Mouse (Mus musculus) lung, embryonic 15.5 days (tissue): ENCODE results near the gene Mindy3. TPM values are rescaled to one million over a fixed set of nuclear protein-coding genes. Genes with fewer than 3 reads are reported as not detected.

Experiments used
- ATAC-seq: fragments of 200-750 bp; cut with Nextera tagmentation; 2 replicates; pipeline ENCODE4 v1.8.0; 2017; ENCODE audit warnings: moderate number of reproducible peaks, borderline replicate concordance; ENCODE audit not compliant: low FRiP score, low TSS enrichment; ENCODE audit errors: extremely low read depth
- H3K27ac ChIP-seq: fragments of 300-500 bp; sonication (generic); 2 replicates; pipeline ENCODE4 v1.5.1; 2015; ENCODE audit warnings: moderate library complexity, mild to moderate bottlenecking, inconsistent platforms
- H3K27me3 ChIP-seq: fragments of 300-500 bp; sonication (generic); 2 replicates; pipeline ENCODE4 v1.6.1; 2015; ENCODE audit warnings: inconsistent platforms
- H3K36me3 ChIP-seq: fragments of 300-500 bp; sonication (generic); 2 replicates; pipeline ENCODE4 v1.6.1; 2015; ENCODE audit warnings: inconsistent platforms
- H3K4me1 ChIP-seq: fragments of 300-500 bp; sonication (generic); 2 replicates; pipeline ENCODE4 v1.6.1; 2015; ENCODE audit warnings: inconsistent platforms
- H3K4me2 ChIP-seq: fragments of 300-500 bp; sonication (generic); 2 replicates; pipeline ENCODE4 v1.6.1; 2015; ENCODE audit warnings: inconsistent platforms, mild to moderate bottlenecking, moderate library complexity
- H3K4me3 ChIP-seq: fragments of 300-500 bp; sonication (generic); 2 replicates; pipeline ENCODE4 v1.5.1; 2015; ENCODE audit warnings: mild to moderate bottlenecking, inconsistent platforms
- H3K9ac ChIP-seq: fragments of 300-500 bp; sonication (generic); 2 replicates; pipeline ENCODE4 v1.6.1; 2015; ENCODE audit warnings: inconsistent platforms
- H3K9me3 ChIP-seq: fragments of 300-500 bp; sonication (generic); 2 replicates; pipeline ENCODE4 v1.6.1; 2016; ENCODE audit warnings: inconsistent platforms
- WGBS: fragments of 180-500 bp; shearing (Covaris S2); methylation state at CpG from one replicate; pipeline ENCODE4 v1.1.7; 2015; 5-methylcytosine and 5-hydroxymethylcytosine counted together
- polyA plus RNA-seq: library from polyadenylated mRNA; unstranded; fragments of >200 nt; fragmentation: Nextera tagmentation; extraction: Ambion mirVana; gene quantifications from 2 replicates; pipeline ENCODE4 v1.2.1, GENCODE M21; 2015

The Mindy3 gene
- polyA plus RNA-seq, 1 experiment from 2014 or later, result 31.1 TPM

DNA sequence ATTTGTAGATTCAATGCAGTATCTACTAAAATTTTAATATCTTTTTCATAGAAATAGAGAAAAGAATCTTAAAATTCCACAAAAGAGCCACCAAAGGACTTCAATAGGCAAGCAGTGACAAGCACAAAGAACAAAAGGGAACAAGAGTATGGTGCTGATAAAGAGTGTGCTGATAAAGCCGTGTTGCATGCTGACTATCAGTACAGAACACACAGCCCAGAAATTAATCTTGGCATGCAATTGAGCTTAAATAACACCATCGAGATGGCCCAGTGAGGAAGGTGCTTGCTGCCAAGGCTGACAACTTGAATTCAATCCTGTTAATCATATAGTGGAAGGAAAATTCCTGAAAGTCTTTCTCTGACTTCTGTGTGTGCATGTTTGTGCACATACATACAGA is 50.8 kb downstream of the Mindy3 start:
- Histone ChIP-seq H3K4me1 (no peaks in the 10 kb centered on the region), H3K4me3 (no peak overlapping the region), H3K36me3 (no peaks in the 10 kb centered on the region), H3K9me3 (no peaks in the 10 kb centered on the region), H3K27ac (no peak overlapping the region), H3K4me2 (no peak overlapping the region), H3K9ac (no peak overlapping the region), H3K27me3 (no peaks in the 10 kb centered on the region)
- WGBS, result 37% methylated on average over 2 of the region's 2 CpGs
- ATAC-seq, result no peak

DNA sequence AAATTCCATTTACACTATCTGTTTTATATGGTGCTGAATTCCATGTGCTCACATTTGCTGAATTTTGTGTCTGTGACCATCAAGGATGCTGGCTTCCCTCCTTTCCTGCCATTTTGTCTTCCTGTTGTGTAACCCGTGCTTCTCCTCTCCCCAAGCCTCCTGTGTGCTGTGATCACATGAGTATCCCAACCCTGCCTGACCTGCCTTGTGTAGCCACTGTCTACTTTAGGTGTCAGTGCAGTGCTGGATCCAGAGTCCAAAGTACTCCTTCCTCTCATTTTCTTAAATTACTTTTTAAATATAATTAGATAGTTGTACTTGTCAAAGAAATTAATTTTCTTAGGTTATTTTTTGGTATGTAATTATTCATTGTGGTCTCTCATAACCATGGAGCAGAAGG is 51.3 kb downstream of the Mindy3 start:
- 53% methylated on average over 1 of the region's 1 CpGs for WGBS
- Histone ChIP-seq H3K27ac (no peak overlapping the region), H3K36me3 (no peaks in the 10 kb centered on the region), H3K9me3 (no peaks in the 10 kb centered on the region), H3K4me3 (no peak overlapping the region), H3K4me1 (no peaks in the 10 kb centered on the region), H3K4me2 (no peak overlapping the region), H3K9ac (no peak overlapping the region), H3K27me3 (no peaks in the 10 kb centered on the region)
- ATAC-seq, result no peak

DNA sequence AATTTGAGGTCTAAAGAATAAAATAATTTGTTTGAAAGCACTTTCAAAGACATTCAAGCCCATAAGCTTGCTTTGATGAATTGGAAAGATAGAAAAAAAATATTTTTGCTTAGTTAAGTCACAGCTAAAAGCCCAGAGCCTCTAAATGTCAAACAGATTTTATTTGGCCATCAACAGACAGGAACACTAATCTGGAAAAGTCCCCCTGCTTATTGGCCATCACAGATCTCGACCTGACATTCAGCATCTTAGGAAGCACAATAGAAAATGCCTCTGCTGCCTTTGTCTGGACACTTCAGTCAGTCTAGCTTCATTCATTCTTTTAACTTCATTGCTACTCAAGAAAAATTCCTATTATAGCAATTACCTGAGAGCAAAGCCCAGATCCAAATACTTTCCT is 58.0 kb downstream of the Mindy3 start:
- Histone ChIP-seq H3K27me3 (no peaks in the 10 kb centered on the region), H3K36me3 (peaks cover 13% of the 10 kb centered on the region), H3K4me3 (no peak overlapping the region), H3K9ac (no peak overlapping the region), H3K27ac (no peak overlapping the region), H3K9me3 (no peaks in the 10 kb centered on the region), H3K4me2 (no peak overlapping the region), H3K4me1 (no peaks in the 10 kb centered on the region)
- WGBS, result 68% methylated on average over 1 of the region's 1 CpGs
- no peak for ATAC-seq

DNA sequence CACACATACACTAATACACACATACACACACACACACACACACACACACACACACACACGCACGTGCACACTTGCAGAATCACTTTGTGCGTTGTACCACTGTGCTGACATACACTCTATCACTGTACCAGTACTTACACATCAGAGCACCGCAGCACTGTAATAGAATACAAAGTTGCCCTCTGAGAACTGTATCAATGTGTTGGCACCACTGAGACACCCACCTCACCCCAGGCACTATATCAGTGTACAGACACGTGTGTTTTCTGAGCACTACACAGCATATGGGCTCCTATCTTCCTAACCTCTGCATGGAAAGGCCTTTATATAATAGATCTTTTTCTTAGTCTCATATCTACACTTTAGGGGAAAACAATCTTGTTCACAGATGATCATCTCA is 64.4 kb downstream of the Mindy3 start:
- 90% methylated on average over 5 of the region's 5 CpGs for WGBS
- peaks cover 15% of the 10 kb centered on the region for H3K36me3 ChIP-seq
- H3K4me1 ChIP-seq, result no peaks in the 10 kb centered on the region
- no peaks in the 10 kb centered on the region for H3K27me3 ChIP-seq
- no peak overlapping the region for H3K4me3 ChIP-seq
- no peak overlapping the region for H3K4me2 ChIP-seq
- H3K9me3 ChIP-seq, result no peaks in the 10 kb centered on the region
- no peak for ATAC-seq
- no peak overlapping the region for H3K9ac ChIP-seq
- H3K27ac ChIP-seq, result no peak overlapping the region

DNA sequence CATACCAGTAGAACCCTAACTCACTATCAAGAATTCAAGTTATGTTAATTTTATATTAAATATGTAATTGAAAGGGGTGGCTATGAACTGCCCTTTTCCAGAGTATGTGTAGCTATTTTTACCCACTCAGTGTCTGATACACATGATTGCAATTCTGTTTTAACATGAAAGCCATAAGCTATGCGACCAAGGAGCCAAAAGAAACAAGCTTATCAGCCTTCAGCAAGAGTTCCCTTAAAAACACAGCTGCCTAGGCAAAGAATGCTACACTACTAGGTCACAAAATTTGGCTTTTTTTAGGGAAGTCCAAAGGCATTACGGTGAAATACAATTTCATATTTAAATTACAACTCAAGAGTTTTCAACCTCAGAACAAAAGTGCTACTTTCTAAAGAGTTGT is 70.4 kb downstream of the Mindy3 start:
- no peaks in the 10 kb centered on the region for H3K4me1 ChIP-seq
- H3K4me3 ChIP-seq, result no peak overlapping the region
- 64% methylated on average over 2 of the region's 2 CpGs for whole genome bisulfite sequencing
- H3K9ac ChIP-seq, result no peak overlapping the region
- H3K27ac ChIP-seq, result no peak overlapping the region
- no peak for ATAC-seq
- no peak overlapping the region for H3K4me2 ChIP-seq
- no peaks in the 10 kb centered on the region for H3K9me3 ChIP-seq
- 0 out of 2 replicates have a peak, but pooled peaks cover 3% of the 10 kb centered on the region for H3K36me3 ChIP-seq
- no peaks in the 10 kb centered on the region for H3K27me3 ChIP-seq

DNA sequence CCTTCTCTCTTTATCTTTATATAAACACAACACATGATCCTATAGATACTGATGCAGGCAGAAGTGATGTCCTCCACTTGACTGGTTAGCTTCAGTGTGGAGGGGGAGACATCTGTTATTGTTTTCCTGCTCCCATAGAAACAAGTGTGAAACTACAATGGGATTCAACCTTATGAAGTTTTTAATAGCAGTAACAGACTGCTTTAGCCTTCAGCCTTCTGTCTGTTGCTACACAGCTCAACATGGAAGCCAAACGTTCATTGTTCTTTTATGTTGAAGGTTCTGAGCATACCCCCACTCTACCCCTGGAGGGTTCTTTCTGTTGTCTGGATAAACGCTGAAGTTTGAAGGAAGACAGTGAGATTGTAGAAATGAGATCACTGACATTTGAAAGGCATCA is 87.3 kb downstream of the Mindy3 start:
- H3K27ac ChIP-seq, result no peak overlapping the region
- 63% methylated on average over 2 of the region's 2 CpGs for WGBS
- no peaks in the 10 kb centered on the region for H3K27me3 ChIP-seq
- ATAC-seq, result no peak
- no peak overlapping the region for H3K4me3 ChIP-seq
- no peaks in the 10 kb centered on the region for H3K36me3 ChIP-seq
- no peaks in the 10 kb centered on the region for H3K9me3 ChIP-seq
- H3K4me2 ChIP-seq, result no peak overlapping the region
- peaks cover 18% of the 10 kb centered on the region for H3K4me1 ChIP-seq
- no peak overlapping the region for H3K9ac ChIP-seq

DNA sequence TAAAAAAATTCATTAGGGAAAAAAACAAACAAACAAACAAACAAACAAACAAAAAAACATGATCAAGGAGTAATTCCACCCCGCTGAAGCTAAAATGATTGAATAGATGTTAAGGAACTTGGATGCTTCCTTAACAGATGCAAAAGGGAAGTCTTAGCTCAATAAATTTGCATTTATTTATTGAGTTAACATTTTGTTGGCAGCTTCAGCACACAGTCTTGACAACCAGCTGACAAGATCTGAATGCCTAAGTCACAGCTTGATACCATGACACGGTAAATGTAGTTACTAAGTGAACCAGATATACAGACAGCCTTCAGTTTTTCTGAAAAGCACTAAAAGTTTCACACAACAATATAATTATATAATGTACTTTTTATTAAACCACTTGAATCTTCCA is 89.7 kb downstream of the Mindy3 start:
- Histone ChIP-seq H3K4me3 (no peak overlapping the region), H3K9me3 (no peaks in the 10 kb centered on the region), H3K9ac (no peak overlapping the region), H3K4me2 (no peak overlapping the region), H3K27me3 (no peaks in the 10 kb centered on the region), H3K4me1 (peaks cover 28% of the 10 kb centered on the region), H3K36me3 (no peaks in the 10 kb centered on the region), H3K27ac (no peak overlapping the region)
- 38% methylated on average over 2 of the region's 2 CpGs for WGBS
- no peak for ATAC-seq

DNA sequence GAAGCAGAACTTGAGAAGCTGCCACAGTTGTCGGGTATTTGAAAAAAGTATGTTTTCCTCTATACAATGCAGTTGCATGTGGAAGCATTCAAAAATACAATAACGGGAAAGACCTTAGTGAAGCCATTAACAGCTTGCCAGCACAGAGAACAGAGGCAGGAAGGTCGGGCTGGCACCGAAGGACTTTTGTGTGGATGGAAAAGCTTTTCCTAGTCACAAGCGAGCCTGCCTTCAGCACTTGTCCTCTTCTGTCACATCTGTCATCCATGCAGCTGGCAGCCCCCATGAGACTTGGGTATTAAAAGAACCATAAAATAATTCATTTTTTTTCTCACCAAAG is 90.2 kb downstream of the Mindy3 start:
- Histone ChIP-seq H3K27me3 (no peaks in the 10 kb centered on the region), H3K36me3 (no peaks in the 10 kb centered on the region), H3K9me3 (no peaks in the 10 kb centered on the region), H3K4me2 (no peak overlapping the region), H3K4me3 (no peak overlapping the region), H3K4me1 (peaks cover 28% of the 10 kb centered on the region), H3K9ac (no peak overlapping the region), H3K27ac (peak overlapping the region; percentile 16; the same call in 1 of the 2 replicates)
- ATAC-seq, result no peak
- WGBS, result 33% methylated on average over 5 of the region's 5 CpGs

DNA sequence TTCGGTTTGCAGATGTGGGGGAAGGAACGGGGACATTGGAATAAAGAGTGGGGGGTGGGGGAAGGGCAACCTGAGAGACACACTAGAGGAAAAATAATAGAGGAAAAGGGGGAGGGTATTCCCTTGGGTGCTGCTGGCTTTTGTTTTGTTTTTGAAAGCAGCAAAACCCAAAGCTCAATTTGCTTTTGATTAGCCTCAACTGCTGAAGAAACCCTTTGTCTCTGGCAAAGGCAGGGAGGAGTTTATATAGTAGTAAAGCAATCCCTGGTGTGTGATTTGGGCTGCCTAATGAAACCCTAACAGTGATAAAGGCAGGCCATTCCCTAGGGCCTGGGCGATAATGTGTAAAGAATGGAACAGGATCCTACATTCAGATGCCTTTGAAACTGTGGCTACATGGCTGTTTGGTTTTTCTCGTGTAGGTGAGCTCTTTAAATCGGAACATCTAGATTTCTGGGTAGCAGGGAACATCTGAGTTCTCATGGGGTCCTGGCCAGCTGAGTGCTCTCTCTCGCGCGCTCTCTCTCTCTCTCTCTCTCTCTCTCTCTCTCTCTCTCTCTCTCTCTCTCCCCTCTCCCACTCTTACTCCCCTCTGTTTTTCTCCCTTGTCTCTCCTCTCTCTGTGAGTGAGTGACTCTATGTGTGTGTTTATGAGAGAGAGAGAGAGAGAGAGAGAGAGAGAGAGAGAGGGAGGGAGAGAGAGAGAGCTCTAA is 90.8 kb downstream of the Mindy3 start:
- H3K4me1 ChIP-seq, result peaks cover 28% of the 10 kb centered on the region
- H3K9ac ChIP-seq, result no peak overlapping the region
- WGBS, result 36% methylated on average over 8 of the region's 8 CpGs
- no peaks in the 10 kb centered on the region for H3K27me3 ChIP-seq
- H3K4me2 ChIP-seq, result no peak overlapping the region; the same call in 1 of the 2 replicates
- no peaks in the 10 kb centered on the region for H3K9me3 ChIP-seq
- H3K4me3 ChIP-seq, result no peak overlapping the region
- H3K27ac ChIP-seq, result peak overlapping the region; percentile 16; the same call in 1 of the 2 replicates
- ATAC-seq, result no peak
- no peaks in the 10 kb centered on the region for H3K36me3 ChIP-seq

DNA sequence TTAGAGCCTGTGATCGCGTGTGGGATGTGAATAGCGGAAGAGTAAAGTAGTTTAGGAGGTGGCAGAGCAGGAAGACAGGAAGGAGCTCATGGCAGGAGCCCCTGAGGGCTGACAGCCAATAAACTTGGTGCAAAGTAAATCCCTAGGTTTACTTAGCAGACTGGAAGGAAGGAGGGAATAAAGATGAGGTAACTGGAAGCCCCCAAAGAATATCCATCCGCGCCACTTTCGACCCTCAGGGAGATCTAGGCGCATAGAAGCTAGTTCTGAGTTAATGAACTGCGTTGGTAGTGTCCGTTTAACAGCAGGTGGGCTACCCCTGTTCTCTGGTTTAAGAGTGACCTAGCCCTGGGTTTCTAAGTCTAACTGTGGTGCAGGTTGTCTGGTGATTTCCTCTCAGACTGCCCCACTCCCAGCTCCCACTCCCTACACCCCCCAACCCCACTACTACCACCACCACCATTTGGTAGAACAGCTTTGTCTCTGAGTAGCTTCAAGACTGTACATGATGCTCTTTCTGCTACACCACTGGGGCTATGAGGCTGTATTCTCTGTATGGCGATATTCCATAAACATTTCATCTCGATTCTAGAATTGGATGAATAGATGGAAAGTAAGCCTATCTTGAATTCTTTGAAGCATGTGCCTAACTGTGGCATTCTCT is 91.4 kb downstream of the Mindy3 start:
- Histone ChIP-seq H3K27me3 (no peaks in the 10 kb centered on the region), H3K27ac (no peak overlapping the region), H3K4me2 (peak overlapping the region; percentile 50), H3K4me3 (peak overlapping the region; percentile 23; the same call in 1 of the 2 replicates), H3K4me1 (peaks cover 28% of the 10 kb centered on the region), H3K9ac (no peak overlapping the region), H3K36me3 (no peaks in the 10 kb centered on the region), H3K9me3 (no peaks in the 10 kb centered on the region)
- ATAC-seq, result no peak
- WGBS, result 51% methylated on average over 11 of the region's 11 CpGs

DNA sequence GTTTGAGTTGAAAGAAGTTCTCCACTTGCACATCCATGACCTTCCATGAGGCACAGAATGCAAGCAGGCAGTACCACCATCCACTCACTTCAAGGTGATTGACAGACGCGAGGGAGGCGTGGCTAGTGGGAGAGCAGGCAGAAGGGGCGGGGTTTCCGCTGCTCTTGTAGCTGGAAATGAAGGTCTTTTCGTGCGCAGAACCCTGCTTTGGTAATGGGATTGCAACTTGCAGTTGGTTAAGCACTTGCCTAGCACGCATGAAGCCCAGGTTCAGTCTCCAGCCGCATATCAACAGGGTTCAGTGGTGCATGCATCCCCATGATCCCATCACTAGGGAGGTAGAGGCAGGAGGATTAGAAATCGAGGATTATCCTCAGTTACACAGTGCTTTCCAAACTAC is 92.1 kb downstream of the Mindy3 start:
- H3K4me1 ChIP-seq, result peaks cover 28% of the 10 kb centered on the region
- 13% methylated on average over 10 of the region's 10 CpGs for WGBS
- no peaks in the 10 kb centered on the region for H3K9me3 ChIP-seq
- no peak overlapping the region; the same call in 1 of the 2 replicates for H3K27ac ChIP-seq
- peak overlapping the region; percentile 50 for H3K4me2 ChIP-seq
- no peak for ATAC-seq
- H3K4me3 ChIP-seq, result peak overlapping the region; percentile 23
- no peaks in the 10 kb centered on the region for H3K27me3 ChIP-seq
- no peak overlapping the region for H3K9ac ChIP-seq
- no peaks in the 10 kb centered on the region for H3K36me3 ChIP-seq

DNA sequence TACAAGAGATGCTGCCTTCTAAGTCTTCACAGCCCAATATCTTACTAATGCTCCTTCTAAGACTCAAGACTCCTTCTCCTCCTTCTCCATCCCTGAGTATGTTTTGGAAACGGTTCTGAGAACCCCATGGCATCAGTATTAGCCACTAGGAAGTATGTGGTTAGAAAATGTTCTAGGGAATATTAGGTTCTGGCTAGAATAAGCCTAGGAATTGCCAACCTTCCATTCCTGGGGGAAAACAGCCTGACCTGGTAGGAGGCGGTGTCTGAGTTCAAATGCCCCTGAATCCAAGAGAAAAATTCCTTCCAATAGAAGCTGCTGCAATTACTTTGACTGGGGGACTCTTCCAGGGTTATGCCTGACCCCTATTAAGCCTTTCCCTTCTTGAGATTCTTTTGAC is 93.4 kb downstream of the Mindy3 start:
- Histone ChIP-seq H3K4me1 (peaks cover 28% of the 10 kb centered on the region), H3K27ac (peak overlapping the region; percentile 60), H3K9me3 (no peaks in the 10 kb centered on the region), H3K36me3 (no peaks in the 10 kb centered on the region), H3K4me2 (no peak overlapping the region), H3K27me3 (no peaks in the 10 kb centered on the region), H3K9ac (no peak overlapping the region), H3K4me3 (no peak overlapping the region)
- 76% methylated on average over 2 of the region's 2 CpGs for WGBS
- ATAC-seq, result no peak
